Mouse (Mus musculus): ENCODE data around the gene Plekha7.

DNA sequence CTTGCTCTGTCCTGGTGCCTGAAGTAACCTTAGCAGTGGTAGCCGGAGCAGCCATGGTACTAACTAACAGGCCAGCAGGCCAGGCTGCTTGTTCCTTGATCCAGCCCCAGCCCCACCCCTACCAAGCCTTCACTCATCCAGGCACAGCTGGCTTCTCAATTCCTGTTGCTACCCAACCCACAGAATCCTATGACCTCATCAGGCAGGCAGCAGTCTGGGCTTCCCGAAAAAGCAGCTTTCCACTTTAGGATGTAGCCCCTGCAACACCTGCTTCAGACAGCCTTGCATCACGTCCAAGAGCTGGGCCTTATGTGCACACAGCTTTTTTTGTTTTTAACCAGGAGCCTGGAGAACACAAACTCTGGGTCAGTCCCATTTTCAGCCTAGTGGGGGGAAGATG lies 117.0 kb downstream of the Plekha7 start:
- TF ChIP-seq CTCF (IDR thresholded peaks at IDR 0.05; ENCODE audit: insufficient read depth, low read length) (no peak), POLR2A (IDR thresholded peaks at IDR 0.05; ENCODE audit: borderline replicate concordance, extremely low read depth, low read depth, low read length) (no peak)

Measured in lung, adult 2 months (tissue).